Mouse (Mus musculus) embryonic facial prominence, embryonic 14.5 days (tissue): ENCODE measurements around the gene Senp3. TPM values are rescaled to one million over a fixed set of nuclear protein-coding genes. Genes with fewer than 3 reads are reported as not detected.
A peak's percentile ranks its signal among the peaks of the same experiment; 100 is the strongest.
"Not testable (repeated sequence)": the region's sequence is repeated elsewhere in the genome, so short reads cannot be mapped to it uniquely, and the experiment has no call there.

Experiments
- ATAC-seq: fragments of 200-750 bp; cut with Nextera tagmentation; 2 replicates; pipeline ENCODE4 v1.8.0; 2017; ENCODE audit warnings: low read depth, moderate number of reproducible peaks, moderate TSS enrichment
- DNase-seq: peaks from one replicate; pipeline ENCODE4 v3.0.0-alpha.2; 2015; ENCODE audit warnings: low spot score
- H3K27ac ChIP-seq: fragments of 300-500 bp; sonication (generic); replicated peaks from 2 replicates; pipeline ENCODE4 v1.5.1; 2014; ENCODE audit warnings: low read depth, mild to moderate bottlenecking, low read length, moderate library complexity
- H3K27me3 ChIP-seq: fragments of 300-500 bp; sonication (generic); replicated peaks from 2 replicates; pipeline ENCODE4 v1.6.1; 2014; ENCODE audit warnings: low read length; ENCODE audit not compliant: control insufficient read depth, insufficient read depth
- H3K36me3 ChIP-seq: fragments of 300-500 bp; sonication (generic); 2 replicates; pipeline ENCODE4 v1.6.1; 2014; ENCODE audit warnings: low read length, mixed read lengths; ENCODE audit not compliant: control insufficient read depth, insufficient read depth
- H3K4me1 ChIP-seq: fragments of 300-500 bp; sonication (generic); 2 replicates; pipeline ENCODE4 v1.6.1; 2014; ENCODE audit warnings: antibody characterized with exemption, low read length; ENCODE audit not compliant: control insufficient read depth, insufficient read depth
- H3K4me2 ChIP-seq: fragments of 300-500 bp; sonication (generic); 2 replicates; pipeline ENCODE4 v1.6.1; 2014; ENCODE audit warnings: low read depth, mild to moderate bottlenecking, low read length, moderate library complexity, mixed read lengths
- H3K4me3 ChIP-seq: fragments of 300-500 bp; sonication (generic); 2 replicates; pipeline ENCODE4 v1.5.1; 2014; ENCODE audit warnings: low read depth, mild to moderate bottlenecking, low read length
- H3K9ac ChIP-seq: fragments of 300-500 bp; sonication (generic); 2 replicates; pipeline ENCODE4 v1.6.1; 2014; ENCODE audit warnings: low read depth, mild to moderate bottlenecking, low read length, moderate library complexity, mixed read lengths
- H3K9me3 ChIP-seq: fragments of 300-500 bp; sonication (generic); 2 replicates; pipeline ENCODE4 v1.6.1; 2016; ENCODE audit warnings: low read length; ENCODE audit not compliant: control insufficient read depth
- WGBS: fragments of 180-500 bp; shearing (Covaris S2); extraction: QIAGEN DNeasy Blood & Tissue Kit; methylation state at CpG from one replicate; pipeline ENCODE4 v1.1.7; 2014; 5-methylcytosine and 5-hydroxymethylcytosine counted together
- microRNA counts: library from miRNA; unstranded; fragments of <30 nt; microRNA quantifications from one replicate; lab custom pipeline; 2017
- microRNA-seq: library from miRNA; unstranded; fragments of <30 nt; microRNA quantifications from one replicate; pipeline ENCODE4, GENCODE M21; 2016; ENCODE audit warnings: borderline number of aligned reads
- polyA plus RNA-seq: library from polyadenylated mRNA; unstranded; fragments of >200 nt; fragmentation: Nextera tagmentation; extraction: Ambion mirVana; gene quantifications from 2 replicates; pipeline ENCODE4 v1.2.1, GENCODE M21; 2014

Gene Senp3
- polyA plus RNA-seq, 1 experiment from 2014 or later: 73.6 TPM

DNA sequence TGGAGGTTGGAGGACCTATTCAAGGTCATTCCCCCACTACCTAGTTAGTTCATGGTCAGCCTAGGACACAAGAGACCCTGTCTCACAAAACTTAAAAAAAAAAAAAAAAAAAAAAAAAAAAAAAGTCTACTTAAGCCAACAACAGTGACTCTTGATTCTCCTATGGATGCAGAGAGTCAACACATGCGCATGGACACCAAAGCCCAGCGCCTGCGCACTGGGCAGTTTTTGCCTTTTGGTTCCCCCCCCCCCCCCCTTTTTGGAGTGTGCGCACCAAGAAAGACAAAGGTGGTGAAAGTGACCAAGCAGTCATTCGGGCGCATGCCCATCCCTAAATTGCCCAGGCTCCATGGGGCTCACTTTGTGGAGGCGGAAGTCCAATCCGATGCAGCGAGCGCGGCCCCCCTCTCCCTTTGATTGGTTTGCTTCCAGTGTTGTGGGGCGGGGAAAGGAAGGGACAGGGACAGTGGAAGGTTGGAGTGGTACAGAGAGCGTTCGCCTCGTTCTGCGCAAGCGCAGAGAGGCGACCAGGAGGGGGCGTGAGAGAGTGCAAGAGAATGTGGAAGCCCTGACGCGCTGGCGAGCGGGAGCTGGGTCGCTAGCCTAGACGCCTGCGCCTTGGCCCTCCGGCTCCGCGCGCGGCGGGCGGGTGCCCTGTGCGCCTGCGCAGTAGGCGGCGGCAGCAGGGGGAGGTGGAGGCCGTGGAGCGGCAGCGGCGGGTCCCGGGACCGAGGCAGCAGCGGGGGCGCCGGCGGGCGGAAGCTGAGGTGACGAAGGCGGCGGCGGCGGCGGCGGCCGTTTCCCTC lies 49.4 kb downstream of the Senp3 start, which contains the start of gene Fxr2:
TSS of gene Fxr2 (plus strand) at position 707 of the 806 bp plus-strand sequence.
- H3K36me3 ChIP-seq: peaks cover 11% of the 10 kb centered on the region
- H3K4me1 ChIP-seq: peaks cover 25% of the 10 kb centered on the region
- peak within 1 kb of the TSS; percentile 96 for H3K9ac ChIP-seq
- H3K9me3 ChIP-seq: no peaks in the 10 kb centered on the region
- H3K4me2 ChIP-seq: peak within 1 kb of the TSS; percentile 89
- under 1% methylated on average over 22 of the region's 56 CpGs for WGBS
- ATAC-seq (peak; percentile 98), DNase-seq (peak; percentile 99)
- peak within 1 kb of the TSS; percentile 91 for H3K4me3 ChIP-seq
- H3K27me3 ChIP-seq: no peaks in the 10 kb centered on the region
- H3K27ac ChIP-seq: peak within 1 kb of the TSS; percentile 95

GRCm38 (mm10) chr11:69629802-69630201 lies 52.1 kb downstream of the Senp3 start:
- Histone ChIP-seq H3K4me1 (peaks cover 15% of the 10 kb centered on the region), H3K4me3 (no peak overlapping the region), H3K4me2 (no peak overlapping the region), H3K9me3 (no peaks in the 10 kb centered on the region), H3K36me3 (no peaks in the 10 kb centered on the region), H3K9ac (no peak overlapping the region), H3K27ac (no peak overlapping the region), H3K27me3 (no peaks in the 10 kb centered on the region)
- no peak for DNase-seq
- WGBS: 63% methylated on average over 1 of the region's 1 CpGs
- no peak for ATAC-seq

- H3K4me1 ChIP-seq: 0 out of 2 replicates have a peak, but pooled peaks cover 4% of the 10 kb centered on the region
- DNase-seq (peak; percentile 73), ATAC-seq (no peak)
- H3K36me3 ChIP-seq: no peaks in the 10 kb centered on the region; the same call in 1 of the 2 replicates
- no peak overlapping the region for H3K4me3 ChIP-seq
- WGBS: 32% methylated on average over 6 of the region's 6 CpGs
- no peaks in the 10 kb centered on the region for H3K27me3 ChIP-seq
- no peak overlapping the region for H3K9ac ChIP-seq
- H3K9me3 ChIP-seq: no peaks in the 10 kb centered on the region
- H3K27ac ChIP-seq: no peak overlapping the region
- no peak overlapping the region for H3K4me2 ChIP-seq
These were observed 53.6 kb downstream of the Senp3 start for GRCm38 (mm10) chr11:69628286-69628685.

- DNase-seq, H3K4me2 ChIP-seq, H3K4me3 ChIP-seq, ATAC-seq, H3K9ac ChIP-seq, H3K9me3 ChIP-seq, H3K36me3 ChIP-seq, H3K27ac ChIP-seq, H3K27me3 ChIP-seq, H3K4me1 ChIP-seq: not testable (repeated sequence)
- WGBS: 90% methylated on average over 2 of the region's 2 CpGs
These were observed 57.5 kb downstream of the Senp3 start for GRCm38 (mm10) chr11:69624339-69624738.

MicroRNA genes within 50 kb of the gene (microRNA counts, 519-probe panel; counts per million panel counts)
- microRNA mmu-miR-1934 (lab: Ali Mortazavi, UCI) (19.3 counts per million), microRNA mmu-miR-467f (lab: Ali Mortazavi, UCI) (2,440 counts per million, percentile 47 among the panel's probes with 10 or more counts)

Small RNA genes within 50 kb of the gene (microRNA-seq; reads per million reads assigned to microRNA genes)
- gene Mir1934: 1.7 reads per million, percentile 2 among the genes with 10 or more reads in this experiment
- gene Mir467f: not detected

Other genes starting within 250 kb of the Senp3 start
- 6.2 and 6.5 TPM in 2 replicates for gene Dnah2, start 133.0 kb downstream of the Senp3 start, polyA plus RNA-seq
- gene Efnb3, start 121.9 kb downstream of the Senp3 start, polyA plus RNA-seq: 7.3 and 8.6 TPM in 2 replicates
- gene Wrap53, start 101.8 kb downstream of the Senp3 start, polyA plus RNA-seq: 18.4 and 19.8 TPM in 2 replicates
- gene Trp53, start 101.7 kb downstream of the Senp3 start, polyA plus RNA-seq: 111 and 133 TPM in 2 replicates
- 15.6 and 17.7 TPM in 2 replicates for gene Atp1b2, start 76.1 kb downstream of the Senp3 start, polyA plus RNA-seq
- not detected in 2 replicates for gene Shbg, start 64.2 kb downstream of the Senp3 start, polyA plus RNA-seq
- gene Sat2, start 60.1 kb downstream of the Senp3 start, polyA plus RNA-seq: 15.6 and 16.6 TPM in 2 replicates
- 25.4 and 26.3 TPM in 2 replicates for gene Fxr2, start 49.1 kb downstream of the Senp3 start, polyA plus RNA-seq
- 1.7 and 2.9 TPM in 2 replicates for gene Sox15, start 26.8 kb downstream of the Senp3 start, polyA plus RNA-seq
- 29.1 and 33.6 TPM in 2 replicates for gene Mpdu1, start 19.4 kb downstream of the Senp3 start, polyA plus RNA-seq
- 22.0 and 25.5 TPM in 2 replicates for gene Cd68, start 15.9 kb downstream of the Senp3 start, polyA plus RNA-seq
- 525 and 575 TPM in 2 replicates for gene Eif4a1, start 9.7 kb downstream of the Senp3 start, polyA plus RNA-seq
- gene Tnfsf13, start 3.7 kb upstream of the Senp3 start, polyA plus RNA-seq: 0.37 and 0.49 TPM in 2 replicates
- 13.0 and 16.6 TPM in 2 replicates for gene Tnfsf12, start 13.8 kb upstream of the Senp3 start, polyA plus RNA-seq
- gene Tnfsfm13, start 14.0 kb upstream of the Senp3 start, polyA plus RNA-seq: 6.0 and 6.6 TPM in 2 replicates
- gene Polr2a, start 76.6 kb upstream of the Senp3 start, polyA plus RNA-seq: 39.3 and 39.7 TPM in 2 replicates
- 0.12 TPM in 1 of 2 replicates, not detected in the other for gene Slc35g3, start 79.9 kb upstream of the Senp3 start, polyA plus RNA-seq
- gene Zbtb4, start 83.8 kb upstream of the Senp3 start, polyA plus RNA-seq: 3.5 and 3.9 TPM in 2 replicates
- gene Chrnb1, start 113.9 kb upstream of the Senp3 start, polyA plus RNA-seq: 28.4 and 29.4 TPM in 2 replicates
- gene Fgf11, start 119.8 kb upstream of the Senp3 start, polyA plus RNA-seq: 2.3 and 3.3 TPM in 2 replicates
- gene Tmem102, start 123.5 kb upstream of the Senp3 start, polyA plus RNA-seq: 4.1 and 4.3 TPM in 2 replicates
- not detected in 2 replicates for gene Gm39566, start 133.2 kb upstream of the Senp3 start, polyA plus RNA-seq
- not detected in 2 replicates for gene Spem2, start 136.4 kb upstream of the Senp3 start, polyA plus RNA-seq
- gene Spem1, start 140.1 kb upstream of the Senp3 start, polyA plus RNA-seq: 0.26 TPM in 1 of 2 replicates, not detected in the other
- gene Nlgn2, start 155.7 kb upstream of the Senp3 start, polyA plus RNA-seq: 8.3 and 10.6 TPM in 2 replicates
- 379 and 388 TPM in 2 replicates for gene Tmem256, start 156.4 kb upstream of the Senp3 start, polyA plus RNA-seq
- gene Plscr3, start 164.3 kb upstream of the Senp3 start, polyA plus RNA-seq: 102 and 121 TPM in 2 replicates
- 3.2 and 3.7 TPM in 2 replicates for gene Tnk1, start 176.6 kb upstream of the Senp3 start, polyA plus RNA-seq
- not detected in 2 replicates for gene Tmem95, start 195.9 kb upstream of the Senp3 start, polyA plus RNA-seq
- gene Kctd11, start 199.3 kb upstream of the Senp3 start, polyA plus RNA-seq: 5.9 and 7.2 TPM in 2 replicates
- 1.5 and 2.1 TPM in 2 replicates for gene Acap1, start 213.5 kb upstream of the Senp3 start, polyA plus RNA-seq
- 5.7 and 8.3 TPM in 2 replicates for gene 2810408A11Rik, start 218.9 kb upstream of the Senp3 start, polyA plus RNA-seq
- gene Neurl4, start 219.0 kb upstream of the Senp3 start, polyA plus RNA-seq: 10.1 and 10.3 TPM in 2 replicates
- 55.0 and 57.2 TPM in 2 replicates for gene Gps2, start 231.8 kb upstream of the Senp3 start, polyA plus RNA-seq
- 1,503 and 1,606 TPM in 2 replicates for gene Eif5a, start 239.9 kb upstream of the Senp3 start, polyA plus RNA-seq